Mouse (Mus musculus) neural tube, embryonic 14.5 days (tissue): ENCODE measurements around the gene Slc4a10. TPM values are rescaled to one million over a fixed set of nuclear protein-coding genes. Genes with fewer than 3 reads are reported as not detected.

ENCODE experiments used
- ATAC-seq: fragments of 200-750 bp; cut with Nextera tagmentation; 2 replicates; pipeline ENCODE4 v1.8.0; 2017; ENCODE audit warnings: low read depth, mild to moderate bottlenecking, moderate TSS enrichment, moderate library complexity
- H3K27ac ChIP-seq: fragments of 300-500 bp; sonication (generic); 2 replicates; pipeline ENCODE4 v1.5.1; 2014; ENCODE audit warnings: low read depth, mild to moderate bottlenecking, control low read depth, low read length, moderate library complexity, mixed read lengths
- H3K27me3 ChIP-seq: fragments of 300-500 bp; sonication (generic); 2 replicates; pipeline ENCODE4 v1.6.1; 2014; ENCODE audit warnings: low read length; ENCODE audit not compliant: control insufficient read depth, insufficient read depth
- H3K36me3 ChIP-seq: fragments of 300-500 bp; sonication (generic); 2 replicates; pipeline ENCODE4 v1.6.1; 2014; ENCODE audit warnings: low read length, mixed read lengths; ENCODE audit not compliant: control insufficient read depth, insufficient read depth
- H3K4me1 ChIP-seq: fragments of 300-500 bp; sonication (generic); 2 replicates; pipeline ENCODE4 v1.6.1; 2014; ENCODE audit warnings: low read length; ENCODE audit not compliant: control insufficient read depth, insufficient read depth
- H3K4me2 ChIP-seq: fragments of 300-500 bp; sonication (generic); 2 replicates; pipeline ENCODE4 v1.6.1; 2014; ENCODE audit warnings: mild to moderate bottlenecking, low read depth, low read length, control low read depth
- H3K4me3 ChIP-seq: fragments of 300-500 bp; sonication (generic); 2 replicates; pipeline ENCODE4 v1.5.1; 2014; ENCODE audit warnings: low read depth, low read length, control low read depth, mixed read lengths
- H3K9ac ChIP-seq: fragments of 300-500 bp; sonication (generic); replicated peaks from 2 replicates; pipeline ENCODE4 v1.6.1; 2014; ENCODE audit warnings: low read depth, mild to moderate bottlenecking, control low read depth, low read length, mixed read lengths
- H3K9me3 ChIP-seq: fragments of 300-500 bp; sonication (generic); 2 replicates; pipeline ENCODE4 v1.6.1; 2016; ENCODE audit warnings: low read length; ENCODE audit not compliant: control insufficient read depth
- WGBS: fragments of 180-500 bp; shearing (Covaris S2); extraction: QIAGEN DNeasy Blood & Tissue Kit; methylation state at CpG from one replicate; pipeline ENCODE4 v1.1.7; 2014; 5-methylcytosine and 5-hydroxymethylcytosine counted together
- polyA plus RNA-seq: library from polyadenylated mRNA; unstranded; fragments of >200 nt; fragmentation: Nextera tagmentation; extraction: Ambion mirVana; gene quantifications from 2 replicates; pipeline ENCODE4 v1.2.1, GENCODE M21; 2014

Gene Slc4a10
- polyA plus RNA-seq, 1 experiment from 2014 or later, result 29.6 TPM

GRCm38 (mm10) chr2:62347762-62348161 is 301.5 kb downstream of the Slc4a10 start:
- no peak overlapping the region for H3K4me2 ChIP-seq
- no peaks in the 10 kb centered on the region for H3K27me3 ChIP-seq
- ATAC-seq, result no peak
- no peaks in the 10 kb centered on the region for H3K4me1 ChIP-seq
- 92% methylated on average over 9 of the region's 9 CpGs for WGBS
- no peak overlapping the region for H3K27ac ChIP-seq
- no peak overlapping the region for H3K9ac ChIP-seq
- no peaks in the 10 kb centered on the region for H3K36me3 ChIP-seq
- no peak overlapping the region for H3K4me3 ChIP-seq
- H3K9me3 ChIP-seq, result no peaks in the 10 kb centered on the region

DNA sequence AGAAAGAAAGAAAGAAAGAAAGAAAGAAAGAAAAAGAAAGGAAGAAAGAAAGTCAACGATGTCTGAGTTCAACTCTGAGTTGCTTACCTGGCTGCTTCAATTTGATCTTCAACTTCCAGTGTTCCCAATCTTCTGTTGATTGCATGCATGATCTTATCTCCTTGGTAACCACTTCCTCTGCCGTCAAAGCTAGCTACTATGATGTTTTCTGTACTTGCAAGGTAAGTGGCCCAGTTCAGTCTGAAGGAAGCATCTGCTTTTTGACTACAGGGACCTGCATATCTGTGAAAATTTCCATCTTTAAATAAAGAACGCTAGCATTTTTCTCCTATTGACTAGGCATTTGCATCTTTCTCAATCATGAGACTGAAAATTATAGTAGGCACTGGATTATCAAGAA is 305.8 kb downstream of the Slc4a10 start:
- Histone ChIP-seq H3K36me3 (no peaks in the 10 kb centered on the region), H3K4me1 (no peaks in the 10 kb centered on the region), H3K9me3 (no peaks in the 10 kb centered on the region), H3K9ac (no peak overlapping the region), H3K4me2 (no peak overlapping the region), H3K4me3 (no peak overlapping the region), H3K27ac (no peak overlapping the region), H3K27me3 (no peaks in the 10 kb centered on the region)
- no peak for ATAC-seq
- 82% methylated on average over 3 of the region's 3 CpGs for WGBS

DNA sequence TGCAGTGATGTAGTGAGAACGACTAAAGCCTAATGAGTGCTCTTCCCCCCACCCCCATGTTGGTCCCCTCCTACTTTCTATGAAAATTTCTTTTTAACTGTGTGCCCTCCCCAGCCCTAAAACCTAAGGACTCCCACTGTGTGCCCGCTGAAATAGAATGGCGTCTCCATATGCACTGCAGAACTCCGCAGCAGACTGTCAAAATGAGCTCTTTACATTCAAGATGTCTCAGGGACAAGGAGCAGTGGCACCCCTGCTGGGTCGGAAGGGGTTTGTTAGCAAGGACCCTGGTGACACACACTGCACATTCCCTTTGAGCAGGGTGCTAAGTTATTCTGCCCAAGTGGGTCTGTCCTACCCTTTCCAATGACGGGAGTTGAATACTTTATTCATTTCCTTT is 309.5 kb downstream of the Slc4a10 start:
- H3K9me3 ChIP-seq, result no peaks in the 10 kb centered on the region
- H3K4me1 ChIP-seq, result no peaks in the 10 kb centered on the region
- no peak overlapping the region for H3K9ac ChIP-seq
- ATAC-seq, result peak; percentile 41; the same call in 1 of the 2 replicates
- H3K36me3 ChIP-seq, result no peaks in the 10 kb centered on the region
- no peak overlapping the region for H3K4me3 ChIP-seq
- H3K27ac ChIP-seq, result no peak overlapping the region
- 39% methylated on average over 6 of the region's 6 CpGs for WGBS
- H3K27me3 ChIP-seq, result no peaks in the 10 kb centered on the region
- no peak overlapping the region for H3K4me2 ChIP-seq

GRCm38 (mm10) chr2:62356606-62357005 is 310.3 kb downstream of the Slc4a10 start:
- ATAC-seq, result no peak
- Histone ChIP-seq H3K4me3 (no peak overlapping the region), H3K4me2 (no peak overlapping the region), H3K27me3 (no peaks in the 10 kb centered on the region), H3K27ac (no peak overlapping the region), H3K9me3 (no peaks in the 10 kb centered on the region), H3K4me1 (no peaks in the 10 kb centered on the region), H3K9ac (no peak overlapping the region), H3K36me3 (no peaks in the 10 kb centered on the region)
- WGBS, result 74% methylated on average over 14 of the region's 14 CpGs

- Histone ChIP-seq H3K4me2 (no peak overlapping the region), H3K27me3 (no peaks in the 10 kb centered on the region), H3K36me3 (no peaks in the 10 kb centered on the region), H3K9me3 (no peaks in the 10 kb centered on the region), H3K4me3 (no peak overlapping the region), H3K9ac (no peak overlapping the region), H3K27ac (no peak overlapping the region), H3K4me1 (no peaks in the 10 kb centered on the region)
- ATAC-seq, result no peak
- WGBS, result 93% methylated on average over 7 of the region's 7 CpGs
Measured at GRCm38 (mm10) chr2:62357259-62357658, 311.0 kb downstream of the Slc4a10 start.

DNA sequence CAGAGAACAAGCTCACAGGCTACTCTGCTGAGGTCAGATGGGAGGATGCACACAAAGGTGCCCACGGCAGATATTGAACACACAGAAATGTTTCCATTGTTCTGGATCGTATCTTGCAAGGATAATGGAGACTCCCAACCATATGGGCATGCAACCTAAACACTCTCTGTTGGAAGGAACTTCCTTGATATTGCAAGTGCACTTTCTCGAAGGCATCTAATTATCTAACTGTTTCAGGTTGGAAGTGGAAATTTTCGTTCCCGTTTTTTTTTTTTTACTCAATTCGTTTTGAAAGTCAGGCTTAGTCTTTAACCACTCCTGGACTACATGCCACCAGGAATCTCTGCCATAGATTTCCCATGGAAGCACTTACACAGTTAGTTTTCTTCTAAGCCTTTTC is 314.6 kb downstream of the Slc4a10 start:
- Histone ChIP-seq H3K27me3 (no peaks in the 10 kb centered on the region), H3K27ac (no peak overlapping the region), H3K4me2 (no peak overlapping the region), H3K4me3 (no peak overlapping the region), H3K4me1 (no peaks in the 10 kb centered on the region), H3K9me3 (no peaks in the 10 kb centered on the region), H3K9ac (no peak overlapping the region), H3K36me3 (no peaks in the 10 kb centered on the region)
- no peak for ATAC-seq
- 90% methylated on average over 6 of the region's 6 CpGs for WGBS

GRCm38 (mm10) chr2:62361514-62361913 is 315.3 kb downstream of the Slc4a10 start:
- no peak overlapping the region for H3K9ac ChIP-seq
- H3K4me3 ChIP-seq, result no peak overlapping the region
- no peaks in the 10 kb centered on the region for H3K4me1 ChIP-seq
- no peaks in the 10 kb centered on the region for H3K9me3 ChIP-seq
- ATAC-seq, result no peak
- no peaks in the 10 kb centered on the region for H3K27me3 ChIP-seq
- H3K27ac ChIP-seq, result no peak overlapping the region
- no peaks in the 10 kb centered on the region for H3K36me3 ChIP-seq
- WGBS, result 82% methylated on average over 3 of the region's 3 CpGs
- H3K4me2 ChIP-seq, result no peak overlapping the region

DNA sequence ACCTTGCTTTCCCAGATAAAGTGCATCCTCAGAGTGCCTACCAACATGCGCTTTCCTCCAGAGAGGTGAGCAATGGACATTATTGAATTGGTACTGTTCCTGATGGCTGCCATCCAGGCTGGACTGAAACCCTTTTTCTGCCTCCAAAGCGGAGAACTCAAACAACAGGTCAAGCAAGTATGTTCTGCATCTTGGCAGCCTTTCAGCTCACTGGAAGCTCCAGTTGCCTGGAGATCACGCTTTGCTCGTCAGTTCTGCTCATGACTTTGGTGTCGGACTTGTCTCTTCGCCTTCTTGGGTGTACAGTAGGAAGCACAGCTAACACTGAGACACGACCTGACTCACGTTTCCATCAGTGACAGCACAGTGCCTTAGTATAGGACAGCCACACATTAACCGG is 315.9 kb downstream of the Slc4a10 start:
- no peak for ATAC-seq
- Histone ChIP-seq H3K4me1 (no peaks in the 10 kb centered on the region), H3K4me3 (no peak overlapping the region), H3K27me3 (no peaks in the 10 kb centered on the region), H3K9ac (no peak overlapping the region), H3K9me3 (no peaks in the 10 kb centered on the region), H3K36me3 (no peaks in the 10 kb centered on the region), H3K27ac (no peak overlapping the region), H3K4me2 (no peak overlapping the region)
- WGBS, result 93% methylated on average over 9 of the region's 9 CpGs

DNA sequence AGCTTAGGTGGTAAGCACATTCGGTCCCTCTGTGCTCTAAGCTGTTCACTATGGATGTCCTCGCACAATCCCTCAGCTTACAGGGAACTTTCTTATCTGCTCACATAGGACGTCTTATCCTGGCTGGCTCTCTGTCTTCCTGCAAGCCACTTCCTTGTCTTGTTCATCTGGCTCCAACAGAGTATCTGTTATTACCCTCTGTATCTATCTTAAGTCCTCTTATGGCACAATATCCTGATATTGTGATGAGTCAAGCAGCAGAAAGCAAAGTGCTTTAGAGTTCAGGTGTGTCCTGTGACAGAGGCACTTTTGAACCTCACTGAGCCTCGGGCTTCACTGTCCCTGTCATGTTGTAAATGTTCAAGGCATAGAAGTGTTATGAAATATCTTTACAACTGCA is 317.3 kb downstream of the Slc4a10 start:
- Histone ChIP-seq H3K36me3 (no peaks in the 10 kb centered on the region), H3K4me1 (no peaks in the 10 kb centered on the region), H3K9ac (no peak overlapping the region), H3K9me3 (no peaks in the 10 kb centered on the region), H3K4me2 (no peak overlapping the region), H3K4me3 (no peak overlapping the region), H3K27me3 (no peaks in the 10 kb centered on the region), H3K27ac (no peak overlapping the region)
- 92% methylated on average over 4 of the region's 4 CpGs for WGBS
- ATAC-seq, result no peak
